Mouse (Mus musculus): ENCODE data around the gene Rps28. TPM values are rescaled to one million over a fixed set of nuclear protein-coding genes. Genes with fewer than 3 reads are reported as not detected.

Rps28 gene
- polyA plus RNA-seq, 1 experiment from 2014 or later, result 1,470 TPM

- Histone ChIP-seq H3K4me2 (replicated peaks; ENCODE audit: low read depth, low read length) (no peak overlapping the region), H3K27ac (ENCODE audit: low read length) (no peak overlapping the region), H3K9me3 (ENCODE audit: control insufficient read depth, low read depth, low read length) (no peaks in the 10 kb centered on the region), H3K4me3 (ENCODE audit: low read depth, low read length) (no peak overlapping the region), H3K27me3 (ENCODE audit: control insufficient read depth, insufficient read depth, low read length) (no peaks in the 10 kb centered on the region), H3K36me3 (ENCODE audit: control insufficient read depth, insufficient read depth, low read length) (no peaks in the 10 kb centered on the region), H3K4me1 (ENCODE audit: control insufficient read depth, insufficient read depth, low read length) (no peaks in the 10 kb centered on the region), H3K9ac (replicated peaks; ENCODE audit: low read depth, low read length) (no peak overlapping the region)
- WGBS, result 30% methylated on average over 10 of the region's 10 CpGs
- ATAC-seq (ENCODE audit: insufficient number of reproducible peaks, insufficient read depth, low FRiP score, low read depth), result no peak
These were observed 16.2 kb downstream of the Rps28 start for GRCm38 (mm10) chr17:33808192-33808591.

GRCm38 (mm10) chr17:33807181-33807888, 17.0 kb downstream of the Rps28 start:
- no peaks in the 10 kb centered on the region for H3K27me3 ChIP-seq (ENCODE audit: control insufficient read depth, insufficient read depth, low read length)
- H3K9ac ChIP-seq (replicated peaks; ENCODE audit: low read depth, low read length), result no peak overlapping the region
- no peaks in the 10 kb centered on the region for H3K4me1 ChIP-seq (ENCODE audit: control insufficient read depth, insufficient read depth, low read length)
- H3K36me3 ChIP-seq (ENCODE audit: control insufficient read depth, insufficient read depth, low read length), result no peaks in the 10 kb centered on the region
- no peak for ATAC-seq (ENCODE audit: insufficient number of reproducible peaks, insufficient read depth, low FRiP score, low read depth)
- WGBS, result 44% methylated on average over 8 of the region's 9 CpGs
- H3K27ac ChIP-seq (ENCODE audit: low read length), result no peak overlapping the region
- H3K9me3 ChIP-seq (ENCODE audit: control insufficient read depth, low read depth, low read length), result no peaks in the 10 kb centered on the region
- H3K4me2 ChIP-seq (replicated peaks; ENCODE audit: low read depth, low read length), result no peak overlapping the region
- H3K4me3 ChIP-seq (ENCODE audit: low read depth, low read length), result no peak overlapping the region

GRCm38 (mm10) chr17:33804745-33805144, 19.6 kb downstream of the Rps28 start:
- Histone ChIP-seq H3K4me2 (replicated peaks; ENCODE audit: low read depth, low read length) (no peak overlapping the region), H3K27ac (ENCODE audit: low read length) (no peak overlapping the region), H3K27me3 (ENCODE audit: control insufficient read depth, insufficient read depth, low read length) (no peaks in the 10 kb centered on the region), H3K9me3 (ENCODE audit: control insufficient read depth, low read depth, low read length) (no peaks in the 10 kb centered on the region), H3K4me3 (ENCODE audit: low read depth, low read length) (no peak overlapping the region), H3K9ac (replicated peaks; ENCODE audit: low read depth, low read length) (no peak overlapping the region), H3K36me3 (ENCODE audit: control insufficient read depth, insufficient read depth, low read length) (no peaks in the 10 kb centered on the region), H3K4me1 (ENCODE audit: control insufficient read depth, insufficient read depth, low read length) (no peaks in the 10 kb centered on the region)
- ATAC-seq (ENCODE audit: insufficient number of reproducible peaks, insufficient read depth, low FRiP score, low read depth), result no peak
- WGBS, result 27% methylated on average over 1 of the region's 1 CpGs

- Histone ChIP-seq H3K9me3 (ENCODE audit: control insufficient read depth, low read depth, low read length) (no peaks in the 10 kb centered on the region), H3K9ac (replicated peaks; ENCODE audit: low read depth, low read length) (no peak overlapping the region), H3K27me3 (ENCODE audit: control insufficient read depth, insufficient read depth, low read length) (no peaks in the 10 kb centered on the region), H3K36me3 (ENCODE audit: control insufficient read depth, insufficient read depth, low read length) (no peaks in the 10 kb centered on the region), H3K4me2 (replicated peaks; ENCODE audit: low read depth, low read length) (no peak overlapping the region), H3K27ac (ENCODE audit: low read length) (no peak overlapping the region), H3K4me1 (ENCODE audit: control insufficient read depth, insufficient read depth, low read length) (no peaks in the 10 kb centered on the region), H3K4me3 (ENCODE audit: low read depth, low read length) (no peak overlapping the region)
- no peak for ATAC-seq (ENCODE audit: insufficient number of reproducible peaks, insufficient read depth, low FRiP score, low read depth)
- 55% methylated on average over 4 of the region's 4 CpGs for WGBS
These were observed 20.2 kb downstream of the Rps28 start for GRCm38 (mm10) chr17:33804205-33804604.

GRCm38 (mm10) chr17:33802221-33802620, 22.1 kb downstream of the Rps28 start:
- no peak for ATAC-seq (ENCODE audit: insufficient number of reproducible peaks, insufficient read depth, low FRiP score, low read depth)
- H3K36me3 ChIP-seq (ENCODE audit: control insufficient read depth, insufficient read depth, low read length), result no peaks in the 10 kb centered on the region
- 0% methylated on average over 2 of the region's 2 CpGs for WGBS

GRCm38 (mm10) chr17:33799277-33799676, 25.1 kb downstream of the Rps28 start:
- no peaks in the 10 kb centered on the region for H3K27me3 ChIP-seq (ENCODE audit: control insufficient read depth, insufficient read depth, low read length)
- no peaks in the 10 kb centered on the region for H3K36me3 ChIP-seq (ENCODE audit: control insufficient read depth, insufficient read depth, low read length)
- H3K4me1 ChIP-seq (ENCODE audit: control insufficient read depth, insufficient read depth, low read length), result no peaks in the 10 kb centered on the region
- no peak overlapping the region for H3K4me2 ChIP-seq (replicated peaks; ENCODE audit: low read depth, low read length)
- H3K9ac ChIP-seq (replicated peaks; ENCODE audit: low read depth, low read length), result no peak overlapping the region
- ATAC-seq (ENCODE audit: insufficient number of reproducible peaks, insufficient read depth, low FRiP score, low read depth), result no peak
- no peak overlapping the region for H3K4me3 ChIP-seq (ENCODE audit: low read depth, low read length)
- H3K9me3 ChIP-seq (ENCODE audit: control insufficient read depth, low read depth, low read length), result no peaks in the 10 kb centered on the region
- H3K27ac ChIP-seq (ENCODE audit: low read length), result no peak overlapping the region
- 46% methylated on average over 1 of the region's 1 CpGs for WGBS

More at GRCm38 (mm10) chr17:33802221-33802620, 22.1 kb downstream of the Rps28 start:
- Histone ChIP-seq H3K27ac (ENCODE audit: low read length) (no peak overlapping the region), H3K27me3 (ENCODE audit: control insufficient read depth, insufficient read depth, low read length) (no peaks in the 10 kb centered on the region), H3K9ac (replicated peaks; ENCODE audit: low read depth, low read length) (no peak overlapping the region), H3K4me2 (replicated peaks; ENCODE audit: low read depth, low read length) (no peak overlapping the region), H3K4me1 (ENCODE audit: control insufficient read depth, insufficient read depth, low read length) (no peaks in the 10 kb centered on the region), H3K4me3 (ENCODE audit: low read depth, low read length) (no peak overlapping the region), H3K9me3 (ENCODE audit: control insufficient read depth, low read depth, low read length) (no peaks in the 10 kb centered on the region)

GRCm38 (mm10) chr17:33798306-33798705, 26.1 kb downstream of the Rps28 start:
- Histone ChIP-seq H3K9ac (replicated peaks; ENCODE audit: low read depth, low read length) (no peak overlapping the region), H3K27me3 (ENCODE audit: control insufficient read depth, insufficient read depth, low read length) (no peaks in the 10 kb centered on the region), H3K4me2 (replicated peaks; ENCODE audit: low read depth, low read length) (no peak overlapping the region), H3K9me3 (ENCODE audit: control insufficient read depth, low read depth, low read length) (no peaks in the 10 kb centered on the region), H3K4me1 (ENCODE audit: control insufficient read depth, insufficient read depth, low read length) (no peaks in the 10 kb centered on the region), H3K27ac (ENCODE audit: low read length) (no peak overlapping the region), H3K4me3 (ENCODE audit: low read depth, low read length) (no peak overlapping the region), H3K36me3 (ENCODE audit: control insufficient read depth, insufficient read depth, low read length) (no peaks in the 10 kb centered on the region)
- no peak for ATAC-seq (ENCODE audit: insufficient number of reproducible peaks, insufficient read depth, low FRiP score, low read depth)
- WGBS, result 55% methylated on average over 3 of the region's 3 CpGs

GRCm38 (mm10) chr17:33788732-33789131, 35.6 kb downstream of the Rps28 start:
- H3K36me3 ChIP-seq (ENCODE audit: control insufficient read depth, insufficient read depth, low read length), result no peaks in the 10 kb centered on the region
- H3K9ac ChIP-seq (replicated peaks; ENCODE audit: low read depth, low read length), result no peak overlapping the region
- no peak overlapping the region for H3K27ac ChIP-seq (ENCODE audit: low read length)

GRCm38 (mm10) chr17:33786375-33786774, 38.0 kb downstream of the Rps28 start:
- Histone ChIP-seq H3K4me3 (ENCODE audit: low read depth, low read length) (no peak overlapping the region), H3K4me1 (ENCODE audit: control insufficient read depth, insufficient read depth, low read length) (peaks cover 15% of the 10 kb centered on the region), H3K9me3 (ENCODE audit: control insufficient read depth, low read depth, low read length) (no peaks in the 10 kb centered on the region), H3K27me3 (ENCODE audit: control insufficient read depth, insufficient read depth, low read length) (no peaks in the 10 kb centered on the region), H3K9ac (replicated peaks; ENCODE audit: low read depth, low read length) (no peak overlapping the region), H3K27ac (ENCODE audit: low read length) (no peak overlapping the region), H3K36me3 (ENCODE audit: control insufficient read depth, insufficient read depth, low read length) (no peaks in the 10 kb centered on the region), H3K4me2 (replicated peaks; ENCODE audit: low read depth, low read length) (no peak overlapping the region)
- no peak for ATAC-seq (ENCODE audit: insufficient number of reproducible peaks, insufficient read depth, low FRiP score, low read depth)
- WGBS, result 86% methylated on average over 18 of the region's 18 CpGs

More at GRCm38 (mm10) chr17:33788732-33789131, 35.6 kb downstream of the Rps28 start:
- WGBS, result 50% methylated on average over 4 of the region's 4 CpGs
- no peaks in the 10 kb centered on the region for H3K4me1 ChIP-seq (ENCODE audit: control insufficient read depth, insufficient read depth, low read length)
- no peak for ATAC-seq (ENCODE audit: insufficient number of reproducible peaks, insufficient read depth, low FRiP score, low read depth)
- H3K4me2 ChIP-seq (replicated peaks; ENCODE audit: low read depth, low read length), result no peak overlapping the region
- H3K4me3 ChIP-seq (ENCODE audit: low read depth, low read length), result no peak overlapping the region
- H3K27me3 ChIP-seq (ENCODE audit: control insufficient read depth, insufficient read depth, low read length), result no peaks in the 10 kb centered on the region
- H3K9me3 ChIP-seq (ENCODE audit: control insufficient read depth, low read depth, low read length), result no peaks in the 10 kb centered on the region
